Mouse (Mus musculus) c-Kit-negative CD71-positive TER-119-positive erythroid progenitor cells, embryonic 14.5 days (primary cell): ENCODE results near the gene Rpl18a.

Experiments
- DNase-seq: peaks from one replicate; pipeline ENCODE4 v3.0.0-alpha.2; 2013; ENCODE audit warnings: low read depth, low spot score

The Rpl18a gene

DNA sequence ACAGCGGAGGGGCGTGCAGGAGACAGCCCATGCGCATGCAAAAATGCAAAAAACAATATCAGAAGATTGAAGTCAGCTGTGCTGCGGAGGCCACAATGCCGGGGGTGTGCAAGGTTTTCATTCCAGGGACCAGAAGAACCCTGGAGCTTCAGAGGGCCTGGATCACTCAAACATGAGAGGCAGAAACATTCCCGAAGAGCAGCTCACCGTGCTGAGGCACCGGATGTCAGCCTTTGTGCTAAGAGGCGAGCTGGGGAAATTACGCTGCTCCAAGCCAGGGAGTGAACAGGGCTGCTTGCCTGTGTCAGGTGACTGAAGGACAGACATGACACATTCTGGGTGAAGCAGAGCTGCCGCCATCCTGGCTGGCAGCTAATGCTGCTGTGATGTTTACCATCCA is 16.7 kb downstream of the Rpl18a start:
- no peak for DNase-seq

DNA sequence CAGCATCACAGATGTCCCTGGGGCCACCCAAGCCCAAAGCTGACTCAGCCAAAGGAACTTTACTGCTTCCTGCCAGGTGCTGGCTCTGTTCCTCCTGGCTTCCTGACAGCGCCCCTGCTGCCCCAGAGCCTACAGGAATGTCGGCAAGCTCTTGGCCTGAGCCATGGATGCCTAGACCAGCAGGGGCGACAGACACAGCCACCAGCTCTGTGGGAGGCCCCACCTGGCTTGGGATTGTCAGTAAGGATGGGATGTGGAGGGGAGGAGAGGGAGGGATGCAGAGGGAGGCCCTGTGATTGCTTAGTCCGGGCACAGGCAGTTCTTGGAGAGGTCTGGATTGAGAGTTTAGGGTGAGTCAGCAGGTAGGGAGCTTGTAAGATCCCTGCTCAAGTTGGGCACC is 17.1 kb downstream of the Rpl18a start:
- no peak for DNase-seq

DNA sequence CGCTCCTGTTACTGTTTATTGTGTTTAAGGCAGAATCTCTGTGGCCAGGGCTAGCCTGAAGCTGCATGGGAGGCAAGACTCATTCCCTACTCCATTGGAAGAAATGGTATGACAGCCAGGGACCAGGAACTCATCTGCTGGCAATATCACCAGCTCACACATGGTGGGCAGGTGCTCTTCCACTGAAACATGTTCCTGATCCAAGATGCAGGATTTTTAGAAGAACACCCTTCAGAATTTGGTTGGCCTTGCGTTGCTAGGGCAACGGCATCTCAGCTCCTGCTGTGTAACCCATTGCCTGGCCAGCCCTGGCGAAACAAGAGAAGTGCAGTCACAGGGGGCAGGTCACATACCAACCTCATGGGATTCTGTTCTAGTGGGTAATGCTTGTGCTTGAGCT is 17.7 kb downstream of the Rpl18a start:
- DNase-seq, result no peak

DNA sequence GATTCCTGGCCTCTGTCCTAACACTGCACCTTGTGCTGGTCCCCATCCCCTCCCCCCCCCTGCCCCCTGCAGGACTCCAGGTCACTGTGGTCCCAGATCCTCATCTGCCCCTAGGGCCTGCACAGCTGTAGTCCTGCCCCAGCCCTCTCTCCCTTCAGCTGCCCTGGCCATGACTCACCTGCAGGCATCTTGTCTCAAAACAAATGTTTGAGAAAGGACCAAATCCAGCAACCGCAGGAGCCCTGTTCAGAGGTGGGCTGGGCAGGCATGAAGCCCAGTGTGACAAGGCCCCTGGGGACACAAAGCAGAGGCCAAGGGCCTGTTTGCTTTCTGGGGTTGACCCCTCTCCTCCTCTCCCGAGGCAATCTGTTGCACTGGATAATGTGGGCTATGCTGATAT is 19.0 kb downstream of the Rpl18a start:
- no peak for DNase-seq

DNA sequence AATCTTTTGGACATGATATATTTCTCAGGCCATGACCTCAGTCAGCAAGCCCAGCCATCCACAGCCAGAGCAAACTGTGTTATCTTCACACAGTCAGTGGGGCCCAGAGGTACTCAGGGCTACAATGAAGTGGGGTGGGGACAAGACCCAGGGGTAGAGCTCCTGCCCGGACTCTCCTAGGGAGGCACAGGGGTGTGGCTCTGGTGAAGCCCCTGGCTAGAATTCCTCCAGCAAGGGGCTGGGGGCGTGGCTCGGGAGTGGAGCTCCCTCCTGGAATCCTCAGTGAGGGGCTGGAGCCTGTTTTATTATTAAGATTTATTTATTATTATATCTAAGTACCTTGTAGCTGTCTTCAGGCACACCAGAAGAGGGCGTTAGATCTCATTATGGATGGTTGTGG is 20.8 kb downstream of the Rpl18a start:
- no peak for DNase-seq

DNA sequence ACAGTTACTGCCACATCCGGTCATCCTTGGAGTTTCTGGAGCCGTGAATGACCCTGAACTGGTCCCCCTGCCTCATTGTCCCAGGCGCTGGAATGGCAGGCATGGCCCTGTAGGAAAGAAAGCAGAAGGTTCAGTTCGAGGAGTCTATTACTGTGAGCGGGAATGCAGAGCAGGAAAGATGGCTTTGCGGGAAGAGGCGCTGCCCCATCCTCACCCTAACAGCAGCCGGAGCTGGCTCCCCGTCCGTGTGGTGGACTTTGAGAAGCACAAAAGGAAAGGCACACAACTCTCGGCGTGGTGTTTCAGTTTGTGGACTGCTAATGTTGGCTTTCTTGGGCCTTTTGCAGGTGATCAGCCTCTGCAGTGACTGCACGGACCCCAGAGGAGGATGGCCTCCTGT is 22.8 kb downstream of the Rpl18a start:
- no peak for DNase-seq

DNA sequence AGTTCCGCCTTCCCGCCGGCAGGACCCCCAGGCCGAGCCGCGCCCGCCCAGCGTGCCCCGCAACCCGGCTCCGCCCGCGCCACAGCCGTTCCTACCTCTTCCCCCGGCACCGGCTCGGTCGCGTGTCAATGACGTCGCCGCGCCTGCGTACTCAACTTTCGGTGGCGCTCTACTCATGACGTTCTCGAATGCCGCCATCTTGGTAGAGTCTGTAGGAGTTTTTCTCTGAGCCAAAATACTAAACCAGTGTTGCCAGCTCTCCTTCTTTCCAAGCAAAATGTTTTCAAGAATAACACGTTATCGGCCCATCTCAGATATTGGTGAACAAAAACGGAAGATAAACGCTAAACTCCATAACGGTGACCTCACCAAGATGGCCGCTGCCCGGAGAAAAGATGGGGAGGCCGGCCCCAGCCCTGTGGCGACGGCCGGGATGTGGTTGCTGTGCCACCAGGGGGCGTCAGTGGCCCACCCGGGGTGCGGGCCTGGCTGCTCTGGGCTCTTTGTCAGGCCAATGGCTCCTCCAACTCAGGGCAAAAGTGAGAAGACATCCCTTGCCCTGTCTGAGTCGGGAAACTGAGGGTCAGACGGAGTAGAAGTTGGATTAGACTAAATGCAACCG is 23.7 kb downstream of the Rpl18a start, which contains the start of gene Ccdc124:
Ccdc124 (minus strand) TSS at position 572 of the 622 bp plus-strand sequence.
- peak; percentile 93 for DNase-seq

DNA sequence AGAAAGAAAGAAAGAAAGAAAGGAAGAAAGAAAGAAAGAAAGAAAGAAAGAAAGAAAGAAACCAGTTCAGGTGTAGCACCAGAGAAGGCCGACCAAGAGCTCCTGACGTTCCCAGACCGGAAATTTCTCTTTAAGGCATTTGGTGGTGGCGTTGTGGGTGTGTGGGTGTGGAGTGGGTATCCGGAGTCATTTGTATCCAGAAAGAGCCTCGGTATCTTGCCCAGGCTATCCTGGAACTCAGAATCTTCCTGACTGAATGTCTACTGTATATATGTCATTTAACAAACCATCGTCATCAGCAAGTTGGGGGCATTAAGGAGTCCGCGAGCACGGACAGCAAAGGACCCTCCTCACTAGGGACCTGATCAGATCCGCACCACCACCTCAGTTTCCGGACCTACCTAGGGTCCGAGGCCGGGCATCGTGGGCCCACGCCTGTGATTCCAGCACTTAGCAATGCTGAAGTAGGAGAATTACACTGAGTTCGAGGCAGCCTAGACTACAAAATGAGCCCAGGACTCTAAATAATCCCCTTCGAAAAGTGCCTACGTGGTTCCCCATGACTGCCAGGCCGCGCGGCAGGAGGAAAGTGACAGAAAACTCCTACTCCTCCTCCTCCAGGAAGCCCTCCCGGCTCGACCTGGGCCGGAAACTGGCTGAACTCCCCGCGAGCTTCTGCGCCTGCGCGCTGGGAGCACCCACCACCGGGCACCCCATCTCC is 24.4 kb downstream of the Rpl18a start:
- DNase-seq, result no peak

DNA sequence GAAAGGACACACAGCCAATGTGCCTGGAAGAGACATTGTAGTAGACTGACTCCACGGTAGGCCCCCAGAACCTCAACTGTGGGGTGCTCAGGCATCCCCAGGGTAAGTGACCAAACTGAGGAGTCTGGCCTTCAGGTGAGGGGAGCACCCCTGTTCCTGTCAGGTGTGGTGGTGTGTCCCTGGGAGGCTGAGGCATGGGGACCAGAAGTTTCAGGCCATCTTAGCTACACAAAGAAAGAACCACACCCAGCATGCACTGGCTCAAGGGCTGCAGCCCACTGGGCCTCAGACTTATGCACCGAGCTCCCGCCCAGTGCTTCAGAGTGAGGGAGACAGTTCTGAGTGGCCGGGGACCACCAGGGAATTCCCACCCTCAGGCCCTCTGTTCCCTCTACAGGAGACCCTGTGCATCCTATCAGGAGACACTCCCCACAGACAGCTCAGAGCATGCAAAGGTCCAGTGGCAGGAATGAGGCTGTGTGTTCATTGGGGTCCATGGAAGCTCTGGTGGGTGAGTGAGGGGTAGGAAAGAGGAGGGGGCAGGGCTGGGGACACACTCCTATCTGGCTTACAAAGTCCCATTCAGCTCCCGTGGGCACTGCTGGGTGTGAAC is 25.9 kb downstream of the Rpl18a start:
- no peak for DNase-seq

DNA sequence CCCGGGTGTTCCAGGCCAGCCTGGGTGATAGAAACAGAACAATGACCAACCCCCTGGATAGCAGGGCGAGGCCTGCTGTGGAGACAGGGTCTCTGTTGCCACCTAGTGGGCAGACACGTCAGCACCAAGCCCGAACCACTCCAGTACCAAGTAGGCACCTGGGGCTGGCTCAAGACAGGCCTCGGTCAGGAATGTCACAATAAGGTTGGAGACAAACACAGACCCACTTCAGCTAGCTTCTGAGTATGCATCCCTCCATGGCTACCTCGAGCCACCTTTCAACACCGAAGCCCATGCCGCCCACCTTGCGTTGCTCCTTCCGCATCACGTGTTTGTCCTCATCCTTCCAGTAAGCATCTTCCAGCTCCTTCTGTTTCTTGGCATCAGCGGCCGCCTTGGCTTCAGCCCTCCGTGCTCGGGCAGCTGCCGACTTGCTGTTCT is 27.6 kb downstream of the Rpl18a start:
- DNase-seq, result peak; percentile 48

DNA sequence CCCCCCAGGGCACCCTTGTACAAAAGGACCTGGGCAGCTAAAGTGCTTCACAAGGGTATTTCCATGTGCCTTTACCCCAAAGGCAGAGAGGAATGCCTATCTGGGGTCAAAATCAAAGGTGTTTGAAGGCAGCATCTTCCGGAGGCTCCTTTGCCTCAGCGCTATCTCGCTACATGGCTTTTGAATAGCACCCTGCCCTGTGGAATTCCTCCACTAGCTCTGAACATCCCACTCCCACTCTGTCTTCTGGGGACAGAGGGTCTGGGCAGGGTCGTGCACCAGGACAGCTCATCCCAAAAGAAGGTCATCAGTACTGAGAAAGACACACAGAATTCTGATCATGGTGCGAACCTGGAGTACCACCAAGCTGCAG is 28.0 kb downstream of the Rpl18a start:
- no peak for DNase-seq

DNA sequence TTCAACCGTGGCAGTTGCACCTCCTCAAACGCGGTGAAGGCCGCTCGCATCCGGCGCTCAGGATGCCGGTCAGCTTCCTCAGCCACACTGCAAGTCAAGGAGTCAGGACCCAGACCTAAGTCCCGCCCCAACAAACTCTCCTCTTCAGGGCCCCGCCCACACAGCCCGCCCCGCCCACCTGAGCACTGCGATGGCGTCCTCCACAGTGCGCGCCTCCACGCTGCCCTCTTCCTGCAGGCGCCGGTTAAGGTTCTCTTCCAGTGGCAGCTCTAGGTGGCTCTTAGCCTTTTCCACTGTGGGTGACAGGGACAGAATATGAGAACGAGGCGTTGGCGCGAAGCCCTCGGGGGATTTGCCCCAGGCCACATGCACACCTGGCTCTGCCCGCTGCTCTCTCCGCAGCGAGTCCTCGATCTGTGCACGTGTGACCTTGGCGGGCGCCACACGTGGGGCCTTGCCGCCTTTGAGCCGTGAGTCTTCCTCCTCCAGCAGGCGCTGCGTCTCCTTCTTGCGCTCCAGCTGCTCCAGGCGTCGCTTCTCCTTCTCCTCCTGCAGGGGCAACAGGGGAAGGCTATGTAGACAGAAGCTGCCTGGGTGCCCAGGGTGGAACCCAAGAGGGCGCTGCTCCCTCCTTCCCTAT is 28.5 kb downstream of the Rpl18a start:
- peak; percentile 63 for DNase-seq

DNA sequence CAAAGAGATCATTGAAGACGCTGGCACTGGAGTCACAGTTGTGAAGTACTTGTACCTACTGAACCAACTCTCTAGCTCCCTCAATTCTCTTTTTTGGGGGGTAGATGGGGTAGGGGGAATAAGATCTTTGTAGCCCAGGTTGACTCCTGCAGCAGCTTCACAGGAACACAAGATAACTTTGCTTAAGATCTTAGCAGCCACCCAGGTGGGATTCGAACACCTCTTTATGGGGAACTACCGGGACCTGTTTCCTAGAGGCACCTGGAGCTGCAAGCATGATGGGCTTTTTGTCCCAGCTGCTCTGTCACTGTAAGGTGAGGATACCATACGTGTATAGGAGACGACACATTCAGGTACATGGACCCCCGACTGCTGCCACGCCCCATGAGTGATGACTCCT is 30.6 kb downstream of the Rpl18a start:
- no peak for DNase-seq

DNA sequence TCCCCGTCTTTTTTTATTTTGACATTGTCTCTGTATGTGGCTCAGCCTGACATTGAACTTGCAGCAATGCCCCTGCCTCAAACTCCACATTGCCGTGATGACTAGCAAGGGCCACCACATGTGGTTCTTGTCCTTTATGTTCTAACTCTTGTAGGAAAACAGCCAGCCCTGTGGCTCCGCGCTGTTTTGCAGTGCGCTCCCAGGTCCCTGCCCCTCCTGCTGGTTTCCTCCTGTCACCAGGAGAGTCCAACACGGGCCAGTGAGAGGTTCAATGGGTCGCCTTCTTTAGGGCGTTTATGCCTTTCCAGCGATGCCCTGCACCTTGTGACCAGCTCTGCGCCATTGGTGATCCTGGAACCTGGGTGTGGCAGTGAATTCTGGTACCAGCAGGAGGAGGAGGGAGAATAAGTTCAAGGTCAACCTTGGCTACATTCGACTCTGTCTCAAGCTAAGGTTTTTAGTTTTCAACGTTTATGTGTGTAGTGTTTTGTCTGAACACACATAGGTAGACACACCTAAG is 31.2 kb downstream of the Rpl18a start:
- DNase-seq, result no peak

DNA sequence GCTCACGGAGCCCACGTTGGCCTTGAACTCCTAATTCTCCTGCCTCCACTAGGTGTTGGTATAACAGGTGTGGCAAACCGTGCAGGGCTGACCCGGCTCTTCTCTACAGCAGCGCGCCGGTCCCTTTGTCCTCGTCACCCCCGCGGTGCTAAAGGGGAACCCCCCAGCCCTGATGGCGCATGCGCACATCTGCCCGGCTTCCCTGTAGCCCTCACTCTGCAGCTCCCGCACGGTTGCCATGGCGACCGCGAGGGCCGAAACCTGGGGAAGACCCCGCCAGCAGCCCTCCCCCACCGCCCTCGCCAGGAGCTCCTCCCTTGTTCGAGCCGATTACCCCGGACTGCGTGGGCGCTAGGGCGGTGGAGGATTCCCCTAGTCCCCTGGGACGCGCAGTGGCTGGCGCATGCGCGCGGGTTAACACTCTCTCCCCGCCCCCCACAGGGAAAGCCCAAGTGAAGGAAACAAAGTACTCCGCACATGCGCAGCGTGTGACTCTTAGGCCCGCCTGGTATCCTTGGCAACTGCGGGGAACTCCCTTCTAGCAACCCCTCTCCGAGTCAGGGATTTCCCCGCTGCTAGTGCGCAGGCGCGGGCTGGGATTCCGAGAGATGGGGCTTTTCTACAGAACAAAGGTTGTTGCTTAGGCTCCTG is 31.7 kb downstream of the Rpl18a start:
- peak; percentile 98 for DNase-seq

DNA sequence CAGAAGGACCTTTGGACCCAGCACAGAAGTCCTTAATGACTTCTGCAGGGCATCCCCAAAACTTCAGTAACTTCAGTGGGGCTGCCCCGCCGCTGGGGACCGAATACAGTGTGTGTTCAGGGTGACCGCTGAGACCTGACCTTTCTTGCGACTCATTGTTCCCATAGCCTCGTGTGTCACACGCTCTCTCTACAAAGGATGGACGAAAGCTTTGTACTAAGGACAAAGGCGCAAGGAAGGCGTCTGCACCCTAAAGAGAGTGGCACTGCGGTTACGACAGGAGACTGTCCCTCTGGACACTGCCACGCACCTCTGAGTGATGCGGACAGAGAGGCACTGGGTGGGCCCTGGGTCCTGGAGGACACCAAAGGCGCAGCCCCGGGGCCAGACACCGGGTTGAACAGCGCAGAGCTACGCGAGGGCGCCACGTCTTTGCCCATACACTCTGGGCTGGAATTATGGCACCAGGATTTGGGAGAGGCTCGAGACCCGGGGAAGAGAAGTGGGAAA is 32.4 kb downstream of the Rpl18a start:
- no peak for DNase-seq

DNA sequence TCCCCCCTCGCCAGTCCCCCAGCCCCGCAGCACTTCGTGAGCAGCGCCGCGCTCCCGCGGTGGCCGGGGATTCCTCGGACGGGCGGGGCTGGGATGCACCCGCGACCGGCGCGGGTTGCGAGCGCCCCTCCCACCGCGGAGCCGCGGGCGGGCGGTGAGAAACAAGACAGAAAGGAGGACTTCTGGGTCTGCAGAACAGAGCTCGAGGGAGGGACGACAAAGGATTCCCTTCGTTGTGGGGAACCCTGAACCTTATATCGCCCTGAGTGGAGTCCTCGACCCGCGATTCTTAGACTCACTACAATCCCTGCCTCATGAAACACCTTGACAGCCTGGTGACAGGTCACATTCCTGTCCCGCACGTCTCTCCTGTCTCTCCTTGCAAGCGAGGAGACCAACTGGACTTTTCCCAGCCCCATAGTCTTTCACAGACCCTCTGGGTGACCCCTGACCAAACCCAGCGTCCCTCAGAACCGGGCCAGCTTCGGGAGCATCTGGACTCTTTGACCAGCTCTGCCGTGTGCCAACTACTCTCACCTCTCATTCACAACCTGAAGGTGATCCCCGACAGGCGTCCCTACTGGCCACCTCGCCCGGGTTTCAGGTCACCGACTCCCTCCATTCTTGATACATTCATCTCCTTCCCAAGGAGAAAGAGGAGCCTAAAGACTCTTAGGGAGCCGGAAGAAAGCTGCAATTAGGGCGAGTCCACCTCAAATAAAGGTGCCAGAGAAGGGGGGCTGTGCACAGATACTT is 33.1 kb downstream of the Rpl18a start:
- no peak for DNase-seq

DNA sequence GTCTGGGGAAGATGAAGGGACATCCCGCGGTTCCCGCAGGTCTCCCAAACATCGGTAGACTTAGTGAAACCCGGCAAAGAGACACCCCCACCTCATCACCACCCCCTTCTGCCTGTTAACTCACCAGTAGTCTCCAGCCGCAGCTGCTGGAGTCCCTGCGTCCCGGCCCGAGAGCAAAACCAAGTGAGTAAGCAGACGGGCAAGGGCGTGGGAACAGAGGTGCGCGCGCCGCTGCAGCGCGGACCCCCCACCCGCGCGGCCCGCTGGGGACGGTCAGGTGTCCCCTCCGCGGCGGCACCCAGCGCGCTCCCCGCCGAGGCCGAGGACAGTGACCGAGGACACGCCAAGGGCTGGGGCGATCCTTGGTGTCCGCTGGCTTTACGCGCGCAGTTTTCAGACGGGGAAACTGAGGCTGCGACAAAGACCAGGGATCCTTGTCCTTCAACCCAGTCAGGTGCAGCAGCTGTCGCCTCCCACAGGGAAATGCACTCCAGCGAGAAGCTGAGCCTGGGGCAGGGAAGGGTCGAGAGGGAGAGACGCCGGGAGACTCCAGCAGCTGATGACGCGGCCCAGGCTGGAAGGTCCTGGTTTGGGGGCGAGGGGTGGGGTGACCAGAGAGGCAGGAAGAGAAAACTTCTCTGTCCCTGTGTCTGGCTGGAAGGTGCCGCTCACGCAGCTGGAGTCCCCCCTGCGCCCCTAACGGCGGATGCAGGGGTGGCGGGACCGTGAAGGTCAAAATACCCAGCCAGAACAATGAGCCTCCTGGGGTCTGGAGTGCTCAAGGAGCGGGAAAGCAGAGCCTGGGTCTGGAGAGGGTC is 34.2 kb downstream of the Rpl18a start, which contains the start of gene Kcnn1:
Kcnn1 (minus strand) TSS at position 435 of the 818 bp plus-strand sequence.
- no peak for DNase-seq

DNA sequence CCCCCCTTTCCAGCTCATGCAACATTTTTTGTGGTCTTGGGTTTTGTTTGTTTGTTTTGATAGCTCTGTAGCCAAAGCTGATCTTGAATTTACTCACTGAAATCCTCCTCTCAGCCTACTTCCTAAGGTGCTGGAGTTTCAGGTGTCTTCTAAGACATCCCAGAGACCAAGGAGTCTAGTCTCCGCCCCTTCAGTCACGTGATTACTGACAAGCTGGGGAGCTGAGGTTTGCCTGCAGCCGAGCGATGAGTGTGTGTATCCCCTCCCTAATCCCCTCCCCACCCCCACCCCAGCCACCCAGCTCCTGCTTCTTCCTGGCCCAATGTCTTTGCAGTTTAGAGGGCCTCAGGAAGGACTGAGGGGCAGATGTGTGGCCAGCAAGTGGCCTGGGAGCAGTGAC is 39.7 kb downstream of the Rpl18a start:
- DNase-seq, result no peak
